Mouse (Mus musculus) heart, embryonic 10.5 days (tissue): ENCODE results near the gene Nfya. TPM values are rescaled to one million over a fixed set of nuclear protein-coding genes. Genes with fewer than 3 reads are reported as not detected.

Experiments used
- DNase-seq: peaks from one replicate; pipeline ENCODE4 v3.0.0-alpha.2; 2017; ENCODE audit warnings: low spot score
- H3K27ac ChIP-seq: fragments of 300-500 bp; sonication (generic); 2 replicates; pipeline ENCODE4 v1.5.1; 2016; ENCODE audit warnings: mild to moderate bottlenecking
- H3K27me3 ChIP-seq: fragments of 300-500 bp; sonication (generic); 2 replicates; pipeline ENCODE4 v1.6.1; 2016; ENCODE audit warnings: mild to moderate bottlenecking; ENCODE audit not compliant: poor library complexity, insufficient read depth, severe bottlenecking
- H3K36me3 ChIP-seq: fragments of 300-500 bp; sonication (generic); 2 replicates; pipeline ENCODE4 v1.6.1; 2016; ENCODE audit warnings: mild to moderate bottlenecking, moderate library complexity
- H3K4me1 ChIP-seq: fragments of 300-500 bp; sonication (generic); 2 replicates; pipeline ENCODE4 v1.6.1; 2016; ENCODE audit warnings: mild to moderate bottlenecking
- H3K4me3 ChIP-seq: fragments of 300-500 bp; sonication (generic); 2 replicates; pipeline ENCODE4 v1.5.1; 2016; ENCODE audit warnings: mild to moderate bottlenecking, moderate library complexity
- H3K9me3 ChIP-seq: fragments of 300-500 bp; sonication (generic); 2 replicates; pipeline ENCODE4 v1.6.1; 2016; ENCODE audit warnings: mild to moderate bottlenecking, moderate library complexity
- WGBS: fragments of 180-500 bp; shearing (Covaris S2); methylation state at CpG from one replicate; pipeline ENCODE4 v1.1.7; 2016; 5-methylcytosine and 5-hydroxymethylcytosine counted together
- polyA plus RNA-seq: library from polyadenylated mRNA; unstranded; fragments of >200 nt; fragmentation: Nextera tagmentation; extraction: Ambion mirVana; gene quantifications from 2 replicates; pipeline ENCODE4 v1.2.1, GENCODE M21; 2016

The Nfya gene
- polyA plus RNA-seq, 1 experiment from 2014 or later, result 17.3 TPM

GRCm38 (mm10) chr17:48346231-48346630 is 63.5 kb downstream of the Nfya start, which contains the start of gene Trem2:
Gene Trem2 (plus strand): TSS chr17:48346401.
- no peak for DNase-seq
- Histone ChIP-seq H3K27ac (no peak within 1 kb of the TSS), H3K4me1 (peaks cover 8% of the 10 kb centered on the region; the same call in 1 of the 2 replicates), H3K9me3 (no peaks in the 10 kb centered on the region), H3K36me3 (no peaks in the 10 kb centered on the region), H3K27me3 (peaks cover 8% of the 10 kb centered on the region; the same call in 1 of the 2 replicates), H3K4me3 (no peak within 1 kb of the TSS)
- WGBS, result 77% methylated on average over 5 of the region's 5 CpGs

DNA sequence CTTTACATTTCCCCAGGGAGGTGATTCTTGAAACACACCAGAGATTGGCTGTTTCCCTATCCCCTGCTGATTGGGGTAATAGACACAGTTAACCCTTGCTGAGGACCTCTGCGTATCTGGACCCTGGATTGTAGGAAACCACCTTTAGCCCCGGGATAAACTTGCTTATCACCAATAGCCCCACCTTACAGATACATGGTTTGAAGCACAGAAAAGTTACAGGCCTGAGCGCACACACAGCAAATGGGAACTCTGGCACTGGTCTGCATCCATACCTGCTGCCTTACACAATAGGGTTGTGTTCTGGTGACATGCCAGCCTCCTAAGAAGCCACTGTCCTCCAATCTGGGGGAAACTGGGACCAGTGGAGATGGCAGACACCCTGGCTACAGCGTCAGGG is 63.9 kb downstream of the Nfya start:
- 79% methylated on average over 4 of the region's 4 CpGs for WGBS
- no peaks in the 10 kb centered on the region for H3K9me3 ChIP-seq
- H3K27ac ChIP-seq, result no peak overlapping the region
- no peak overlapping the region for H3K4me3 ChIP-seq
- no peak for DNase-seq
- H3K36me3 ChIP-seq, result no peaks in the 10 kb centered on the region
- peaks cover 8% of the 10 kb centered on the region; the same call in 1 of the 2 replicates for H3K27me3 ChIP-seq
- H3K4me1 ChIP-seq, result peaks cover 8% of the 10 kb centered on the region; the same call in 1 of the 2 replicates

DNA sequence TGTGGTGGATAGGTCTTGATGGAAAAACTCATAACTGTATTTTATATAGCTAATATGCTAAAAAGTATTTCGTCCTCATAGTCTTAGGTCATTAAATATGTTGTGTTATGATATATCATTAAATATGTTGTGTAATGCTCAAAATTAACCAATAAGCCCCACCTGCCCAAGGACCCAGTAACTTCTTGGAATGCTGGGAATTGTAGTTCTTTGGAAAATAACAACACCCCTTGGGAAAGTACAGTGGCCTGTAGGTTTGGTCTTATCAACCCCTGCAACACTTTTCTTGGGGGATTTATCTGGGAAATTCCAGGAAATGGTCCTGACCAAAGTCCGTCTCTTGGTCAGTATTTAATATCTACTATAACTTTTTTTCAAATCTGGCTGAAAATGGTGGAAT is 66.6 kb downstream of the Nfya start:
- no peak for DNase-seq
- Histone ChIP-seq H3K27me3 (peaks cover 8% of the 10 kb centered on the region; the same call in 1 of the 2 replicates), H3K36me3 (no peaks in the 10 kb centered on the region), H3K27ac (no peak overlapping the region), H3K4me1 (peaks cover 8% of the 10 kb centered on the region; the same call in 1 of the 2 replicates), H3K4me3 (no peak overlapping the region), H3K9me3 (no peaks in the 10 kb centered on the region)
- WGBS, result 71% methylated on average over 2 of the region's 2 CpGs

DNA sequence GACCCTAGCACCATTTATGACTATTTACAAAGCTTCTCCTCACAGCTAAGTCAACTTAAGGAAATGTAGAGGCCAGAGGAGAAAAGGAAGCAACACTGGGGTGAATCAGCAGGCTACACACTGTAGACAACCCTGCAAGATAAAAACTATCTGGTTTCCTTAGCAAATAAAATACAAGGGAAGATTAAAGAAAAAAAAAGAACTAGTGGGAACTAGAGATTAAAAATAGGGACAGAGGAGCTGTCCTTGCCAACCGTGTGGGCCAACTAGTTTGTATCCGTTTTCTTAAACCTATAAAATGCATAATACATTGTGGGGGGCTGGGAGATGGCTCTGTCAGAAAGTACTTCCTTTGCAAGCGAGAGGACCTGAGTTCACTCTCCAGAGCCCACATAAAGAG is 67.8 kb downstream of the Nfya start:
- no peak overlapping the region for H3K4me3 ChIP-seq
- 63% methylated on average over 3 of the region's 3 CpGs for WGBS
- peaks cover 8% of the 10 kb centered on the region; the same call in 1 of the 2 replicates for H3K27me3 ChIP-seq
- no peaks in the 10 kb centered on the region for H3K9me3 ChIP-seq
- H3K4me1 ChIP-seq, result peaks cover 8% of the 10 kb centered on the region; the same call in 1 of the 2 replicates
- no peaks in the 10 kb centered on the region for H3K36me3 ChIP-seq
- no peak overlapping the region for H3K27ac ChIP-seq
- DNase-seq, result no peak

GRCm38 (mm10) chr17:48340267-48340666 is 69.4 kb downstream of the Nfya start:
- 64% methylated on average over 1 of the region's 1 CpGs for WGBS

More at GRCm38 (mm10) chr17:48340267-48340666, 69.4 kb downstream of the Nfya start:
- Histone ChIP-seq H3K4me3 (no peak overlapping the region), H3K4me1 (no peaks in the 10 kb centered on the region), H3K27ac (no peak overlapping the region), H3K9me3 (no peaks in the 10 kb centered on the region), H3K36me3 (no peaks in the 10 kb centered on the region), H3K27me3 (no peaks in the 10 kb centered on the region)
- no peak for DNase-seq

Other genes starting within 250 kb of the Nfya start
- not detected in 2 replicates for gene A530064D06Rik, start 242.6 kb downstream of the Nfya start, polyA plus RNA-seq
- 0.05 and 0.11 TPM in 2 replicates for gene Trem1, start 177.1 kb downstream of the Nfya start, polyA plus RNA-seq
- not detected in 2 replicates for gene Trem3, start 162.1 kb downstream of the Nfya start, polyA plus RNA-seq
- 0.63 and 0.74 TPM in 2 replicates for gene Treml4, start 145.6 kb downstream of the Nfya start, polyA plus RNA-seq
- 0.97 and 1.3 TPM in 2 replicates for gene Treml2, start 110.4 kb downstream of the Nfya start, polyA plus RNA-seq
- 0.13 TPM in 1 of 2 replicates, not detected in the other for gene B430306N03Rik, start 93.8 kb downstream of the Nfya start, polyA plus RNA-seq
- gene Trem2, start 63.5 kb downstream of the Nfya start, polyA plus RNA-seq, result 0.36 and 1.2 TPM in 2 replicates
- gene Treml1, start 50.0 kb downstream of the Nfya start, polyA plus RNA-seq, result 3.7 and 6.3 TPM in 2 replicates
- 56.7 and 78.1 TPM in 2 replicates for gene Oard1, start 108 bp upstream of the Nfya start, polyA plus RNA-seq
- 142 and 213 TPM in 2 replicates for gene Apobec2, start 23.0 kb upstream of the Nfya start, polyA plus RNA-seq
- gene Tspo2, start 41.6 kb upstream of the Nfya start, polyA plus RNA-seq, result 0.43 and 0.67 TPM in 2 replicates
- gene Unc5cl, start 45.0 kb upstream of the Nfya start, polyA plus RNA-seq, result 0.20 and 0.26 TPM in 2 replicates